Mouse (Mus musculus) right cerebral cortex, postnatal 14 days (tissue): ENCODE measurements around the gene Ctsll3.

Experiments
- DNase-seq: peaks from one replicate; pipeline ENCODE4 v3.0.0; 2022

Ctsll3 gene

GRCm38 (mm10) chr13:60802749-60803148, at the start of gene Ctsll3:
Gene Ctsll3 (minus strand): TSS chr13:60802849.
- no peak for DNase-seq

- no peak for DNase-seq
Observed at GRCm38 (mm10) chr13:60848241-60849120, 45.8 kb upstream of the Ctsll3 start.

GRCm38 (mm10) chr13:60843153-60843552, 40.5 kb upstream of the Ctsll3 start:
- no peak for DNase-seq

DNA sequence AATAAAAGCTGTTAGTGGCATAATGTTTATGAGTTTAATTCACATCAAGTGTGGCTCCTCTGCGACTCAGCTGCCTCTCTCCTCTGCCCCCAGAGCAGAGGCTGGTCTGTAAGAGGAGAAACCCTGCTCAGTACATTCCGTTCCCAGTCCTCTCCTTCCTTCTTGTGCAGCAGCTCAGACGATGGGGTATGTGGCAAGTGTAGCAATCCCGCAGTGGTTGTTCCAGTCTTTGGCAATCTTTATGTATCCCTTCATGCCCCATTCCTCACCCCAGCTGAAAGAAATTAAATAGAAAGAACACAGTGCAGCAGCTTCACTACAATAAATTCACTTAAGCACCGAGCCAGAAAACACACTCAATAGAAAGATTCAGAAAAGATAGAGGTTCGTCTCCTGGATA, 40.1 kb upstream of the Ctsll3 start:
- DNase-seq: no peak

GRCm38 (mm10) chr13:60839353-60839902, 36.8 kb upstream of the Ctsll3 start:
- DNase-seq: no peak

DNA sequence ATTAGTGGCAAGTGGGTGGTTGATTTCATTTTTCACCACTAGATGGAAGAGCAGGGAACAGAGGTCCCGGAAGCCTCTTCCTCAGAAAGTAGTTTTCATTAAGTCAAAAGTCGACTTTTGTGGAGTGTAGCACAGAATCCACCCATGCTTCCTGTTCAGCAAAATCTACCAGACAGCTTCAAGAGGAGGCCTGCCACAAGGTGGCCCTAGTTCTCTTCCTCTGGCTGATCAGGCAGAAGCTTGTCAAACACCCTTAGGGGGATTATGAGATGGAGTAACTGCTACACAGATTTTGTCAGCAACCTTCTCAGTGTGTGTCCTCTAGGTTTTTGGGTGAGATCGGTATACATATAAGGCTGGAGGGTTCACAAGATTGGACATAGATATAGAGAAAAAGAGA, 23.4 kb upstream of the Ctsll3 start:
- no peak for DNase-seq

- DNase-seq: no peak
Observed at GRCm38 (mm10) chr13:60820486-60821175, 18.0 kb upstream of the Ctsll3 start.

GRCm38 (mm10) chr13:60819469-60819868, 16.8 kb upstream of the Ctsll3 start:
- peak; percentile 45 for DNase-seq

DNA sequence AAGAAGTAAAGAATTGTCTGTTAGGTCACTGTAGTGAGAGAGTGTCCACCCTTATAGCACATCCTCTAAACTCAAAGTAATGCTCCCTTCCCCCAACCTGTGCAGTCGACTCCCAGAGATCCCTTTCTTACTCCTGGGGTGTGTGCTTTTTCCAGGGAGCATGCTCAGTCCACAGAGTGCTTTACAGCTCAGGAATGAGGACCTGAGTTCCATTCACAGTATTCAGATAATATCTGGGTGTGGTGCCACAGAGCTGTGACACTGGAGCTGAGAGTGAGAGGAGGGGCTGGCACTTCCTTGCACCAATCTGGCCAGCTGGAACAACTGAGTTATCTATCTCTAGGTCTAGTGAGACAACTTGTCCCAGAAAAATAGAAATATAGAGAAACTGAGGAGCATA, 11.1 kb upstream of the Ctsll3 start:
- no peak for DNase-seq

DNA sequence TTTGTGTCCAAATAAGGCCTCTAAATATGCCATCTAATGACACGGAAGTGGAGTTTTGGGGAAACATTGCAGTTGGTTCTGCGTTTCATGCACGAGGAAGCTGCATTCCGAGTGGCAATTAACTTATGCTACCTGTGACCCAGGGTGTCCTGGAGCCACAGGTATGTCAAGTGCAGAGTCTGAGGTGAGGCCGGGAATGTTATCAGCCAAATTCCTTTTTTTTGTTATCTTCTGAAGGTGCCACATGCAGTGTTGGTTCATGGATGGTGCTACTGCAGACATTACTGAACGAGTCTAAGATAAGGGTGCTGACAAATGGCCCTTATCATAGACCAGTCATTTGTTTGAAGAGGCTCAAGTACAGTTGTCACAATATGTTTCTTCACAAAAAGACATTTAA, 10.1 kb upstream of the Ctsll3 start:
- DNase-seq: no peak

DNA sequence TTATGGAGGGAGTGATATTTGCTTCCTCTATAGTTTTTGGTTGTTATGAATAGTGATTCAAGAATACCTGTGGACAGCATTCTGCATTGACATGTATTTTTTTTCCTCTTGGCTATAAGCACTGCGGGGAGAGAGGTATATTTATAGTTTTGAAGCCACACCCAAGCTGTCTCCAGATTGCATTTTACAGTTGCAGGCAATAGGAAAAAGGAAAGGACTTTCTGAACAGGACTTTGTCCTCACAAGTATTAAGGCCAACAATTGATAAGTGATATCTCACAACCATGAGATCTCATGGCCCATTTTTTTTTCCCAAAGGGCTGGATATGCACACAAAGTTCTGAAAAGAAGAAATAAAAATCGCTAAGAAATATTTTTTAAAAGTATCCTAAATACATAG, 7.0 kb upstream of the Ctsll3 start:
- DNase-seq: no peak

DNA sequence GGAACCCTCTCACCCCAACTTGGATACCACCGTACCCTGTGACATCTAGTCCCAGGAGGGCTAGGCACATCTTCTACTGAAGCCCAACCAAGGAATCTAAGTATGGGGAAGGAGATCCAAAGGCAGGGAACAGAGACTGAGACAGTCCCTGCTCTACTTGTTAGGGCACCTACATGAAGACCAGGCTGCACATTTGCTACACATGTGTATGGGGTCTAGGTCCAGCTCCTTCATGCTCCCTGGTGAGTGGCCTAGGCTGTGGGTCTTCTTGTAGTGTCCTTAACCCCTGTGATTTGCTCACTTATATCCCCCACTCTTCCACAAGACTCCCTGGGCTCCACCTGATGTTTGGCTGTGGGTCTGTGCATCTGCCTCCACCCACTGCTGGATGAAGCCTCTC, 13.2 kb downstream of the Ctsll3 start:
- DNase-seq: no peak

DNA sequence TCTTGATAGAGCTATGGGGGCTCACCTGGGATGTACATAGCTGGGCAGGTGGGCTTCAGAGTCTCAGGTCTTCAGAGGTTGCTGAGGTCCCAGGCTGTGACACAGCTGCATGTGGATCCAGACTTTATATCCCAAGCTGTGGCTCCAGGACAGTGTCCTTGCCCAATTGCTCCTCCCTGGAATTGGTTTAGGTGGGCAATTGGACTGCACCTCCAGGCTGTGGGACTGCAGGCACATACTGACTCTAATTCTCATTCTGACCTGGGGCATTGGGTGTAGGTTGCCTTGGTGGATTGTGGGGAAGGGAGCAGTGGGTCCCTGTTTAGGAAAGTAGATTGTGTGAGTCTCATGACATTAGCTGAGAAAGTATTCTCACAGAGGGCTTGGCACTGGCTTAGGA, 16.4 kb downstream of the Ctsll3 start, which contains the start of gene BC051665:
Gene BC051665, minus strand, starts transcription at position 101 of the 400 bp plus-strand sequence.
- no peak for DNase-seq

GRCm38 (mm10) chr13:60783301-60783700, 19.3 kb downstream of the Ctsll3 start:
- DNase-seq: no peak

DNA sequence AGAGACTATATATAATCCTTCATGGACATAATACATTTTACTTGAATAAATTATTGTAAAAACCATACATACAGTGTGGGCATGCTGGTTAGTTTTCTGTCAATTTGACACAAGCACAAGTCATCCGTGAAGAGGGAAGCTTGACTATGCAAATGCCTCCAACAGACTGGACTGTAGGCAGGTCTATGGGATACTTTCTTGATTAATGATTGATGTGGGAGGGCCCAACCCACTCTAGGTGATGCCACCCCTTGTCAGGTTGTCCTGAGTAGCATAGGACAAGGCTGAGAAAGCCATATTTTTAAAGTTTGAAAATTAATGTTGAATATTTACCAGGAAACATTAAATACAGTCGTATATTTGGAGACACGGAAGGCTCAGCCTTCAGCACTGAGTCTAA, 22.1 kb downstream of the Ctsll3 start:
- no peak for DNase-seq

GRCm38 (mm10) chr13:60761161-60761560, 41.5 kb downstream of the Ctsll3 start:
- DNase-seq: no peak

DNA sequence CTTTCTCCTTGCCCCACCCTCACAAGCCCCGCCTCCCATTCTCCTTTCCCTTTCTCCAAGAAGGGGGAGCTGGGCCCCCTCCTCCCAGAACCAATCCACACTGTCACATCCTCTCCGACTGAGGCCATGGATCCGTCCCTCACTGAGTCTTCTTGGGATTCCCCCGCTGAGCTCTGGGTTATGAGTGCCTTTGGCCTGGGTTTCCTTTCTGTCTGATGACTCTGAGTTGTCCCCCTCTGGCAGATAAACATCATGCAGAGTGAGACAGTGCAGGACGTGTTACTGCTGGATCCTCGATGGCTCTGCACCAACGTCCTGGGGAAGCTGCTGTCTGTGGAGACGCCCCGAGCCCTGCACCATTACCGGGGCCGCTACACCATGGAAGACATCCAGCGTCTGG, 42.3 kb downstream of the Ctsll3 start:
- DNase-seq: no peak

DNA sequence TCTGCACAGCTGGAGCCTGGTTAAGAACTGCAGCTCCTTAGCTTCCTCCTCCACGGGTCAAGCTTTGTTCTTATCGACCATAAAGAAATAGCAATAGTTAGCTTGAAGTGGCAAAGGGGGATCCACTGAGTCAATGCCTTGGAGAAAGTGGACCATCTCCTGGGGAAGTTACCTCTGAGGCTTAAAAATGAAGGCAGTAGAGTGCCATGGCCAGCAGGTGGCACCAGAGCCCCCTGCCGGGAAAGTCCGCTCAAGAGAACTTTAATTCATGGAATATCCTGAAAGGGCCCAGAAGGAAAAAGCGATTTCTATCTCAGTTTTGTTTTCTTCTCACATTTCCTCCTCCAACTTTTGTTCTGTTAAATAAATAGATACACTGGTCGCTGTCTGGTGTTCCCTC, 43.5 kb downstream of the Ctsll3 start:
- peak; percentile 65 for DNase-seq

- DNase-seq: no peak
Observed at GRCm38 (mm10) chr13:60757292-60757691, 45.4 kb downstream of the Ctsll3 start.

DNA sequence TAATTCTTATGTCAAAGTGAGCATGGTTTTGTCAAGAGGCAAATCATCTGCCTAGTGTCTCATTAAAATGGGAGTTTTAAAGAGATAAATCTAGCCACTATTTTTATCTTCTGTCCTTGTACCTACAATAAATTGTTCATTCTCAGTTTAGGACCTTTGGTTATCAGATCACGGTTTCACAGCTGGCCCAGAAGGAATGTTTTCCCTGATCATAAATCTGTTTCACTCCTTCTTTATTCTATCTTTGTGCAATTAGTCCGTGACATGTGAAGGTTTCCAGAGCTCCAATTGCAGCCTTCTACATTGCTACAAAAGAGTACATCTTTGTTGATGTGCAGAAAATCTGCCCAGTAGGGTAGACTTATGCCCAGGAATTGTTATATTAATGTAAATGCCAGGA, 47.4 kb downstream of the Ctsll3 start:
- DNase-seq: no peak

DNA sequence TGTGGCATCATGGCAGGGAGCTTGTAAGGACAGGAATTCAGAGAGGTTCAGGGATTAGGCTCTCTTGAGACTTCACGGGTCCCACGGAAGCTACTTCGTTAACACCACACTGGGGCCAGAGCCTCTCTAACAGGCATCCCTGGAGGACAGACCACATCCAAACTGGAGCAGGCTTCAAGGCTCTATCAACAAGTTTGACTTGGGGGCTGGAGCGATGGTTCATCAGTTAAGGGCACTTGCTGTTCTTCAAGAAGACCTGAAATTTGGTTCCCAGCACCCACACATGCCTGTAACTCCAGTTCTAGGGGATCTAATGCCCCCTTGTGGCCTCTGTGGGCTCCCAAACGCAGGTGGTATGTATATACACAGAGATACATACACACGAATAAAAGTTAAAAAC, 49.4 kb downstream of the Ctsll3 start:
- no peak for DNase-seq

- no peak for DNase-seq
Observed at GRCm38 (mm10) chr13:60750930-60751329, 51.7 kb downstream of the Ctsll3 start.

GRCm38 (mm10) chr13:60748556-60748955, 54.1 kb downstream of the Ctsll3 start:
- no peak for DNase-seq
